Mouse (Mus musculus): ENCODE measurements around the gene Dhrs9. TPM values are rescaled to one million over a fixed set of nuclear protein-coding genes. Genes with fewer than 3 reads are reported as not detected.
A peak's percentile ranks its signal among the peaks of the same experiment; 100 is the strongest.
"Not testable (repeated sequence)": the region's sequence is repeated elsewhere in the genome, so short reads cannot be mapped to it uniquely, and the experiment has no call there.

The Dhrs9 gene
- total RNA-seq (2014; fragmentation: Nextera tagmentation) (0.09 TPM in 1 of 2 replicates, not detected in the other), total RNA-seq (2017) (0.73 and 0.82 TPM in 2 replicates)

DNA sequence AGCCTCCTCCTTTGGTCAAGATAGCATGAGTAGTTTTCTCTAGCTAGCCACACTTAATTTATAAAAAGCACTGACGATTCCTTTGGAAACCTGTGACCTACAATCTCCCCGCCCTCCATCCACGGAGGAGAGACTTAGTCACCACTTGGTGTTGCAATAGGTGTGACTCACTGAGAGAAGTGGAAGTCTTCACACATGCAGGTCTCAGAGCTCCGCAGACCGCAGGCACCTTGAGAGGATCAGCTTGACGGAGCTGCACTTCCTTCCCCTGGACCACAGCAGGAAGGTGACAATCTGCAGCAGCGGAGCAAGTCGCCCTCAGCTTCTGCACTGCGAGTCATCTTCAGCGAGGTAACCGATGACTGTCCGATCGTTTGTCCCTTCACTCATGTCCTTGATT is at the start of gene Dhrs9:
Dhrs9 (plus strand) TSS at position 165 of the 400 bp plus-strand sequence.
- ATAC-seq (replicated peaks; ENCODE audit: poor library complexity, severe bottlenecking), result peak; percentile 94

DNA sequence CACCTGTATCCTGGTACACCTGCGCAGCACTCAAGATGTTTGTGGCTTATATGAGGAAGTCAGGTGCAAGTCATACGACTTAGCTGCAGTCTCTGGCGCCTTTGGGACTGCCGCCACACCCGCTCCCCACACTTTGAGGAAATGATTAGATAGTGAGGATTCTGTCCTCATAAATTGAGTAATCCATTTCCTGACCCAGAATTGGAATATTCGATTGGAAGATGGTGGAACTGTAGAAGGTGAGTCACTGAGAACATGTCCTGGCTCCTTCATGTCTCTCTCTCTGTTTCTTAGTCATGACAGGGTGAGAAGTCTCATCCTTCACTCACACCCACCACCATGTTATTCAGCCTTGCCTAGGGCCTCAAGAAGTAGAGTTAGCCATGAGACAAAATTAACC is 48.7 kb upstream of the Dhrs9 start:
- not testable (repeated sequence) for ATAC-seq (replicated peaks; ENCODE audit: poor library complexity, severe bottlenecking)

DNA sequence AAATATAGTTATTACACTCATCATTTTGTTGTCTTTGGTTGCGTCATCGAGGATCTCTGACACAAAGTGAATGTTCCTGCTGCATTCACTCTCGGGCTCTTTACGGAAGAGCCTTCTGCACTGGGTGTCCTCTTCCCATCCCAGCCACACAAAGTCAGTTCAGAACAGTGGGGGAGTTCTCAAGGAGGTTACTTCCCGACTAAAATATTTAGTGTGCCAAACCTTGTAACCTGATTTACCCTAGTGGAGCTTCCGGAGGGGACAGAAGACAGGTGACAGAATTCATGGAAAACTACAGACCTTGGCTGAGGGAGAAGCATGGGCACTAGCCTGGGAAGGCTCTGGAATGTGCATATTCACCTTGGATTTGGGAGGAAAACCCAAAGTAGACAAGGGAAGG is 38.7 kb upstream of the Dhrs9 start:
- ATAC-seq (replicated peaks; ENCODE audit: poor library complexity, severe bottlenecking), result no peak

DNA sequence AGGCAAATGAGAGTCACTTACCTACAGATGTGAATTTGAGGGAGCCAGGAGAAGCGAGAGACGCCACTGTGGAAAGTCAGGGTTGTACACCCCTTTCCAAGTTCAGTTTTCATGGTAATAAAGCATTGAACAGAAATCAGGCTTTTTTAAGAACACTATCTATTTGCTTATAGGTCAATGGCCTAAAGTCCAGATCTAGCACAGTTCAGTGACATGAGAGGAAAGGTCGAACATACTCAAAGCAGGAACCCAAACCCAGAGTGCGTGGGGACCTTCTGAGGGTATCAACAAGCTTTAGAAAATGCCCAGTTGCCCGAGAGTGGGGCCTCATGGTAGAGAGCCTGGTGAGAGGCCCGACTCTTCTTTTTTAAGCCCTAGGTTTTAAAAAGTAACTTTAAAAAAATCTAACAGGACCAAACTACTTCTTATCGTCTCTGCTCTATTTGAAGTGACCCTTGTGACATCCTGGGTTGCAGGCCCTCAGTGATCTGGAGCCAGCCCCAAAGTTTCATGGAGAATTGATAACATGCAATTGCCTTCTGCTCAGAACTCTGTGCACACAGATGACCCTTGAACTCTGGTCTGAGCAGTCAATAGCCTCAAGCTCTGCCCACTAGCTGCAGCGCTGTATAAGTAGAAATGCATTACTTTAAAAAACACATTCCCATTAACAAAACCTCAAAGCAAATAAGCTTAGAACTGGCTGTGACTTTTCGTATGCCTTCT is 37.6 kb upstream of the Dhrs9 start, which contains the start of gene Abcb11:
Abcb11 (minus strand) TSS at position 121 of the 726 bp plus-strand sequence.
- ATAC-seq (replicated peaks; ENCODE audit: poor library complexity, severe bottlenecking), result no peak

DNA sequence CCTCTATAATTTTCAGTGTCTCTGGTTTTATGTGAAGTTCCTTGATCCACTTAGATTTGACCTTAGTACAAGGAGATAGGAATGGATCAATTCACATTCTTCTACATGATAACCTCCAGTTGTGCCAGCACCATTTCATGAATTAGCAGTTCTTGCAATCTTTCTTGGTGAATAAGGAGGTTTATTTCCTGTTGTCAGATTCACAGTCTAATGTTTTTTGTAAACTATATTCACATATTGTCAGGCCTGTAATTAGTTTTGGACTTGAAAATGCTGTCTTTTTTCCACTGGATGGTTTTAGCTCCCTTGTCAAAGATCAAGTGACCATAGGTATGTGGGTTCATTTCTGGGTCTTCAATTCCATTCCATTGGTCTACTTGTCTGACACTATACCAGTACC is 24.8 kb upstream of the Dhrs9 start:
- peak; percentile 100 for ATAC-seq (replicated peaks; ENCODE audit: poor library complexity, severe bottlenecking)

DNA sequence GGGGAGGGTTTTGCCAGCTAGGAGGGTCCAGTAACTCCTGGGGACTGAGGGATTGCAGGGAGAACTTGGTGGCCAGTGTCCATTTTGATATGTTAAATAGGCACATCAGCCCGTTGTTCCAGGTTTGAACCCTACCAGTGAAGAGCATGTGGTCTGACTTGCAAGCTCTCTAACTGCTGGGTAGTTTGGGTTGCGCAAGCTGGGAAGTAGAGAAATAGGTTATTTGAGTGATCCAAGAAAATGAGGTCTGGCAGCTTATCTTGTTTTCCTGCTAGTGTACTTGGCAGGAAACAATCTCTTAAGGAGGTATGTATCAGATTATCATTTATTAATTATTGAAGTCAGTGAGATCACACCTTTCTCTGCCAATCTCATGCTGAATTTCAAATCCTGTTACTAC is 15.4 kb upstream of the Dhrs9 start:
- peak; percentile 33; the same call in 1 of the 2 replicates for ATAC-seq (replicated peaks; ENCODE audit: poor library complexity, severe bottlenecking)

DNA sequence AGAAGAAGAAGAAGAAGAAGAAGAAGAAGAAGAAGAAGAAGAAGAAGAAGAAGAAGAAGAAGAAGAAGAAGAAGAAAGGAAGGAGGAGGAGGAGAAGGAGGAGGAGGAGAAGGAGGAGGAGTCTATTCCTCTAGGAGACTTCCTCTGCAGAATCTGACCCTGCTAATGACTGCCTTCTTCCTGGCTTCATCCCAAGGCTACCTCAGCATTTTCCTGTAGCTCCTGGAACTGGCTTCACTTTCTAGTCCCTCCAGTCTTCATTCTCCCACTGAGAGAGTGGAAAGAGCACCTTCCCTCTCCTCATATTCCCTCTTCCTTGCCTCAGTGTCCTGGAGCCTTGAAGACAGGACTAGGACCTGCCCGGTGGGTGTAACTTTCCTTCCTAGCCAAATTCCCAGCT is 15.0 kb upstream of the Dhrs9 start:
- no peak for ATAC-seq (replicated peaks; ENCODE audit: poor library complexity, severe bottlenecking)

DNA sequence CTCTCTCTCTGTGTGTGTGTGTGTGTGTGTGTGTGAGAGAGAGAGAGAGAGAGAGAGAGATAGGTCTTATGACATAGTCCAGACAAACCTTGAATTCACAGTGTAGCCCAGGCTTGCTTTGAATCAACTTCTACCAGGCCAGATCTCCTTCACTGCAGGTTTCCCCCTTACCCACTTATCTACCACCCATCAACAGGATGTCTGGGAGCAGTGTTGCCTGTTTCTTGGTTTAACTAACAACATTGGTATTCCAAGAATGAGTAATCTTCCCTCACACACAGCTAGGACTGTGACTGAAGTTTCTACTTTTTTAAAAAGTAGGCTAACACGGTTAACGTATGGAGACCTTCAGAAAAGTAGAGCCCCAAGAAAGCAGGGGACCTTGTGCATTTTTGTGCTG is 3.5 kb upstream of the Dhrs9 start:
- no peak for ATAC-seq (replicated peaks; ENCODE audit: poor library complexity, severe bottlenecking)

DNA sequence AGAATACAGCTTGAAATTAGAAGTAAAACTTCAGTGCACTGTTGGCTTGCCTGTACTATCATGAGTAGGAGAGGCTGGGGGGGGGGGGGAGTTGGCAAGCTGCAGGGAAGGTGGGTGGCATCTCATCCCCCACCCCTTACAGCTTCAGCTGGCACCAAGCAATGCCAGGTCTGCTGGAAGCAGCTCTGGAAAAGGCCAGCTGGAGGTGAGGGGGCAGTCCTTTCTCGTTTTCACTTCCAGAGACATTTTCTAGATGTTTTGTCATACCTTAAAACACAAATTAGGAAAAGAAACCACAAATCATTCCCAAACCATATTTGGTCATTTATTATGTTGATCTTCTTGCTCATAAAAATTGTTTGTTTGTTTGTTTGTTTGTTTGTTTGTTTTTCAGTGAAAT is 444 bp upstream of the Dhrs9 start:
- no peak for ATAC-seq (replicated peaks; ENCODE audit: poor library complexity, severe bottlenecking)

DNA sequence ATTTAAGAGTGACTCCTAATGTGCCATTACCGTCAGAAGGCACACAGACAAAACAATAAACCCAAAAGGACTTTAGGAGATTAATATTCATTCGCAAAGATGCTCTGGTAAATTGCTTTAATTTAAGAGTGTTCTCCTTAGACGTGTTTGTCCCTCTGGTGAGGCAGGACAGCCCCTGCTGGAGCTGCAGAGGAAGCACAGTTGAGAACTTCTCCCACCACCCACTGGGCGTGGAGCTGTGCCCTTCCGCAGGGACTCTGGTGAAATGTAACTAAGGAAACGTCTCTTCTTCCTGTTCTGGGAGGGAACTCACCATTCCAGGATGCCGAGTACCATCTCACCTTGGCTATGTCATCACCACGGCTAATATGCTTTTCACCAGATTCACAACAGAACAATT is 1.5 kb downstream of the Dhrs9 start:
- peak; percentile 71 for ATAC-seq (replicated peaks; ENCODE audit: poor library complexity, severe bottlenecking)

DNA sequence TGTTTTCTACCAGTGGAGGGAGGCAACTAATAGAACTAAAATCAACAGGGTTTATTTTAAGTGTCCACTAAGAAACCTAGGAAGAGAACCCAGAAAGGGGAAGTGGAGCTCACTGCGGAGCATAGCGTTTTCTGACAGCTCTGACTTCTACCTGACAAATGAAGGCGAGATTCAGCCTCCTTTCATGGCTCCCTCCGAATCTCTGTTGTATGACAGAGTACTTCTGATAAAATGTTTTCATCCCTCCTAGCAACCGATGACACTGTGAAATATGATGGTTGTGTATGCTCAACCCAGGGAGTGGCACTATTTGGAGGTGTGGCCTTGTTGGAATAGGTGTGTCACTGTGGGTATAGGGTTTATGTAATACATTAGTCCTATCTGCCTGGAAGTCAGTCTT is 2.6 kb downstream of the Dhrs9 start:
- ATAC-seq (replicated peaks; ENCODE audit: poor library complexity, severe bottlenecking), result peak; percentile 38

DNA sequence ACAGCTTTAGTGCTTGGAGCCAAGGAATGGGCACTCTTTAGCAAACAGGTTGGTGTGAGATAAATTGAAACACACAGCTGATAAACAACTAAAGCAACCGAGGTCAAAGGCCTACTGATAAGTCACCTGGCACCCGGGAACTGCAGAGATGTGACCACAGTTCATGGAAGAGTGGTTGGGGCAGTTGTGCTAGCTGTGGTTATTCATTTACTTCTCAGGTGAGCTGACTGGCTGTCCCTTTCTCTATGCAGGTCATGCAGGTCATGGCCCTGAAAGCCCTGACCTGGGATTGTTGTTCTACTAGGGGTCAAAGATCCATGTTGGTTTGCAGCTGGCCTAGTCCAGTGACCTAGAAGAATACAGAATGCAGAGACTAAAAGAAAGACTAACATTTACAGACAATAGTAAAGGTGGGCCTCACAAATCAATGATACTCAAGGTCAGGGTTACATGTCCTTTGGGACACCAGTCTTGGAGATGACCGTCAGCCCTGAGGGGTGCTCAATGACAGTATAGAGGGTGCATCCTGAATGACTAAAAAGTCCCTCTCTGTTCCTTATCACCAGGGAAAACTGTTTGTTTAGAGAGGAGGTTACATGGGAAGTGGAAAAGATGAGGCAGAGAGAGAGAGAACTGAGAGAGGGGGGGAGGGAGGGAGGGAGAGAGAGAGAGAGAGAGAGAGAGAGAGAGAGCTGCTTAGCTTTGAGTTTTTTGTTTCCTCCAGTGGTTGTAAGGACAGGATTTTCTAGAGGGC is 6.0 kb downstream of the Dhrs9 start:
- no peak for ATAC-seq (replicated peaks; ENCODE audit: poor library complexity, severe bottlenecking)

DNA sequence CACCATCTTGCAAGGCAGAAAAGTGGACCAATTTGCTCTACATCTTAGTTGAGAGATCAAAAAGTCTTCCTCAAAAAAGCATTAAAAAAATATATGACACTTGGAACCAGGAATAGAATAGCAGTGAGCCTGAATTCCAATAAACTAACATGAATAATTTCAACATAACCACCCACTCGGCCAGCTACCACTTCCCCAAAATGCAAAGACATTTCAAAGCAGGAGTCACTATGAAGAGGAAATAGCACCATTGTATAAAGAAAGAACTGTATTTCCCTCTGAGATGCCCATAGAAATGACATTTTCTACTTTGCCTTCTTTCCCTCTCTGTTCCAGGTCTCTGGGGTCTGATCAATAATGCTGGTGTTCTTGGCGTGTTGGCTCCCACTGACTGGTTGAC is 13.7 kb downstream of the Dhrs9 start:
- peak; percentile 94 for ATAC-seq (replicated peaks; ENCODE audit: poor library complexity, severe bottlenecking)

DNA sequence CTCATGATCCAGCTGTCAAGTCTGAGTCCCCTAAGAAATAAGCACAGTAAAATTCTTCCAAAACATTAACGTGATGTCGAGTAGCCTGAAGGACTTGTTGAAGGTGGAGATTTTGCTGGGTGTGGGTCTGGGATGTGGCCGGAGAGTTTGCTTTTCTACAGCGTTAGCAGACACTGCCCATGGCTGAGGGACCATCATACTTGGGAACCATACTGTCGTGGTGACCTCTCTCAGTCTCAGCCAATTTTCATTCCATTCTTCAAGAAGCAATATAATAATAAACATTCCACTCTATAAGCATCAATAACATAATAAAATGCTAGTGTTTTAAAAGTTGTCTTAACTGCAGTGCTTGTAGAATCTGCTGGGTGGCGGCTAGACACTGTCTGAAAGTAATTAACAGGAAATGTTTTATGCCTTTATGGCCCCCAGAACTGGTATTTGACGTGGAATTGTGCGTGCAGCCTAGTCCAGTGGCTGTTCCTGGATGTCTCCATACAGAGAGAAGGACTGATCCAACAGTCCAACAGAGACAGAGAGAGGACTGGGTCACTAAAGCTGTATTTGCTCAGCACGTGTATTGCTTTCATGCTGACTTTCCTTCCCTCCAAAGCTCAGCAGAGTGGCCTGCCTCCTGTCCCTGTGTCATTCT is 15.5 kb downstream of the Dhrs9 start:
- ATAC-seq (replicated peaks; ENCODE audit: poor library complexity, severe bottlenecking), result no peak

DNA sequence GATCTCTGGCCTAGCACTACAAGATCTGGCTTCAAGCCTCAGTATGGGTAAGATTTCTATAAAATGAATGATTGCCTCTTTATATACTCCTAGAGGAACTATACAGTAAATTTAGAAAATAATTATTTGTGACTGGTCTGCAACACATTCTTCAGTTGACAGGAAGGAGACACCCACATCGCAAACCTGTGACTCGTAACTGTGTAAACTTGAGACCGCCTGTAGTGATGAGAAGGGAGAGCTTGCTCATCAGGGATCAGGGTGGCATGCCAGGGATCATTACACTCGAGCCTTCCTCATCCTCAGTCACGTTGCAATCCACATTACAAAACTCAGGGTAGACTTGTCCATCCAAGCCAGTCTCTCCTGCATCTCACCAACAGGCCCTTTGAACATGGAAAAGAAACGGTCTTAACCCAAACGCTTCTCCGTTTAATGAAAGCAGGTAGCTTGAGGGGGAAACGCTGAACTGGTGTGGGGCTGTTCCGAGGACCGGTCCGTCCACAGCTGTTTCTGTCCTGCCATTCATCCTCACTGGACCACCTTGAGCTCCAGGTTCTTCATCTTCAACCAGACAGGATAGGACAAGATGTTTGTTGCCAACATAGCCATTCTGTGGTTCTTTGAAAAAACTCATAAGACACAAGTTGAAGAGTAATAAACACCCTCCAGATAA is 16.7 kb downstream of the Dhrs9 start:
- no peak for ATAC-seq (replicated peaks; ENCODE audit: poor library complexity, severe bottlenecking)

DNA sequence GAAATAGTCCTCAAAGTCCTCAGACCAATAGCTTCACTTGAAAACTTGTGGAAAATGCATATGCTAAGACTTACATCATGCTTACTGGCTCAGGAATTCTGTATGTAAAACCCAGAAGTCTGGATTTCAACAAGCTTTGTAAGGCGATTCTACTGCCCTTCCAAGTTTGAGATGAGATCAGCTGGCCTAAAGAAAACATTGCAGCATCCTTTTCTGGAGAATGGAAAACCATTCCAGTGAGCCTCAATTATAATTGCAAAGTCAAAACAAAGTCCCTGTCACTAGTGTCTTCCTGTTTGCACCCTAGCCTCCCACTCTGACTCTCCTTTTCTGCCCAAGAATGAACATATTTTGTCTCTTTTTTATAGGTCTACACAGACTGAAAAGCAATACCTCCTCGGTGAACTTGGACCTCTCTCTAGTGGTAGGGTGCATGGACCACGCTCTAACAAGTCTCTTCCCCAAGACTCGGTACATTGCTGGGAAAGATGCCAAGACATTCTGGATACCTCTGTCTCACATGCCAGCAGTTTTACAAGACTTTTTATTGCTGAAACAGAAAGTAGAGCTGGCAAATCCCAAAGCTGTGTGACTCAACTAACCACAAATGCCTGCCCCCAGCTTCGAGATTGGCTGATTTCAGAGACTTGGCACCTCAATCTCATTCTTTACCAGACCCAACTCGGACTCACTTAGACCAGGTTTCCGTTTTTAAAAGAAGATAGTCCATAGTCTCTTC is 20.8 kb downstream of the Dhrs9 start:
- peak; percentile 69 for ATAC-seq (replicated peaks; ENCODE audit: poor library complexity, severe bottlenecking)

DNA sequence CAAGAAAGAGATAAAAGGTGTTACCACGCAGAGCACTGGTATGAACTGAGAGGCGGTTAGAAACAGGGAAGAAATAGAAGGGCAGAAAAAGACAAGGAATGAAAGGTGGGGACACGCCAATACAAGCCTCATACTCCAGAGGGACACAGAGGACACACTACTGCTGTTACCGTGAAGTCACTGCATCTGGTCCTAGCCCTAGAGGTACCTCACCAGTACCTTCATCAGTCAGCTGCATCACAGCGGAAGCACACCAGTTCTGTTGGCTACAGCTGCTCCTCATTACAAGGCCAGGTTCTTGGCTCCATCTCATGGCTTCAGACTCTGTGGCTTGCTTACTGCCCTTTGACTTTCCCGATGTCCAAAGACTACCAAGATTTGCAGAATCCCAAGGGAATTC is 21.6 kb downstream of the Dhrs9 start:
- ATAC-seq (replicated peaks; ENCODE audit: poor library complexity, severe bottlenecking), result no peak

DNA sequence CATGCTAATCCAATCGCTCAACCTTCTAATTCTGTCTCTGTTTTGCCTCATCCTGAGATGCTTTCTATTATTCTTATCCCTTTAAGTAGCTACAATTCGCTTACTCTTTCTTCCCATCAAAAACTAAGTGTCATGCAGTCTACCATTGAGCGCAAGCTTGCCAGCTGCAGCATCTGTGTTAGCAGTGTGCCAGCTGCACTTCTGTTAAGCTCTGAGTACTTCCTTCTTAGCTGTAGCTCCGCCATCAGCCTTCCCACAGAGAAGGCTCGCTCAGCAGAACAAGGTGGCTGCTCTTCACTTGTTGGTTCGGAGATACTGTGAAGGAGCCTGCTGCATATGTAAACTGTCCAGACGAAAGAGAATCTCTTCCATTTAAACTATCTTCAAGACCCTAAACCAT is 22.1 kb downstream of the Dhrs9 start:
- peak; percentile 39; the same call in 1 of the 2 replicates for ATAC-seq (replicated peaks; ENCODE audit: poor library complexity, severe bottlenecking)

DNA sequence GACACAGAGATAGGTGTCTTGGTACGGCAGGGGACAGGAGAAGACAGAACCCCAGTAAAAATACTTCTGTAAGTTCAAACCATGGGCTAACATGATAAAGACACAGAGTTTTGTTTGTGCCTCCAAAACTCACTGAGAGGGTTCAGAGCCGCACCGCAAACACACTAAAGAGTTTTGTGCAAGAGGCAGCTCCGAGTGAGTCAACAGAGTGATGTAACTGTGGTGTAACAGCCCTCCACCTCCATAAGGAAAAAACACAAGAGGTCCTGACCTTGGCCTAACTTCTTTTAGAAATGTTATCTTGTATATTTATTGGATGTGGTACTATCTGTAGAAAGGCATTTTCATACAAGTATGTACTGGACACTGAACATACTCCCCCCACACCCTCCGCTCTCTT is 25.4 kb downstream of the Dhrs9 start:
- ATAC-seq (replicated peaks; ENCODE audit: poor library complexity, severe bottlenecking), result peak; percentile 94

DNA sequence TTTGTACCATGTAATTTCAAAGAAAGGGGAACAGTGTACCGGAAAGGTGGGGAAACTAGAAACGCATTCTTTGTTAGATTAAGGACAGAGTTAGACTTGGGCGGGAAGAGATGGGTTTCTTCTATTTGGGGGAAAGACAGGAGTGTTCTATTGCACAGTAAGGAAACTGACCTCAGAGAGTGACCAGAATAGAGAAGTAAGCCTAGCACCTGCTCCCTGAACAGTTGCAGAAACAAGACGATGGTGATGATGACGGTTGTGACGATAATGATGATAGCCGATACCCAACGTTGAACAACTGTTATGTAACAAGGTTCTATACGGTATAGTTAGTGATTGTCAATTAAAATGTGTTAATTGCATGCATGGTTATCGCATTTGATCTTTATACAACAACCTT is 34.3 kb downstream of the Dhrs9 start:
- peak; percentile 81 for ATAC-seq (replicated peaks; ENCODE audit: poor library complexity, severe bottlenecking)

Data from granulocyte monocyte progenitor cell, adult 5-6 weeks (primary cell).